Mouse (Mus musculus) fibroblast of lung, adult 2 months (primary cell): Measurements from ENCODE around the gene Slc4a2.
"Not testable (repeated sequence)": the region's sequence is repeated elsewhere in the genome, so short reads cannot be mapped to it uniquely, and the experiment has no call there.

Experiments used
- DNase-seq: peaks from one replicate; pipeline ENCODE4 v3.0.0-alpha.2; 2011; ENCODE audit warnings: low read depth

Slc4a2 gene

GRCm38 (mm10) chr5:24394165-24394894 is 29.3 kb upstream of the Slc4a2 start:
- DNase-seq: peak; percentile 98

GRCm38 (mm10) chr5:24396254-24396653 is 27.4 kb upstream of the Slc4a2 start:
- DNase-seq: not testable (repeated sequence)

- DNase-seq: no peak
Measured at GRCm38 (mm10) chr5:24399686-24400085, 24.0 kb upstream of the Slc4a2 start.

GRCm38 (mm10) chr5:24400362-24400761 is 23.3 kb upstream of the Slc4a2 start:
- DNase-seq: no peak

- DNase-seq: no peak
Measured at GRCm38 (mm10) chr5:24400911-24401605, 22.6 kb upstream of the Slc4a2 start.

GRCm38 (mm10) chr5:24401969-24402368 is 21.7 kb upstream of the Slc4a2 start:
- DNase-seq: no peak

GRCm38 (mm10) chr5:24404594-24405360 is 18.9 kb upstream of the Slc4a2 start:
- no peak for DNase-seq

GRCm38 (mm10) chr5:24405389-24405876 is 18.2 kb upstream of the Slc4a2 start:
- no peak for DNase-seq

GRCm38 (mm10) chr5:24408651-24409050 is 15.0 kb upstream of the Slc4a2 start:
- DNase-seq: no peak

- no peak for DNase-seq
Measured at GRCm38 (mm10) chr5:24409466-24409865, 14.2 kb upstream of the Slc4a2 start.

GRCm38 (mm10) chr5:24412063-24412462 is 11.6 kb upstream of the Slc4a2 start:
- DNase-seq: no peak

- DNase-seq: no peak
Measured at GRCm38 (mm10) chr5:24413042-24413693, 10.5 kb upstream of the Slc4a2 start, which contains the start of gene Asic3. Asic3 (plus strand) TSS chr5:24413392.

- DNase-seq: no peak
Measured at GRCm38 (mm10) chr5:24413938-24414337, 9.7 kb upstream of the Slc4a2 start.

GRCm38 (mm10) chr5:24416222-24416736 is 7.4 kb upstream of the Slc4a2 start:
- no peak for DNase-seq

GRCm38 (mm10) chr5:24417587-24417986 is 6.0 kb upstream of the Slc4a2 start:
- DNase-seq: no peak

- no peak for DNase-seq
Measured at GRCm38 (mm10) chr5:24420381-24420780, 3.3 kb upstream of the Slc4a2 start.

GRCm38 (mm10) chr5:24424004-24424781 is 556 bp downstream of the Slc4a2 start:
- DNase-seq: no peak

- no peak for DNase-seq
Measured at GRCm38 (mm10) chr5:24424861-24425411, 1.3 kb downstream of the Slc4a2 start.

GRCm38 (mm10) chr5:24425421-24426036 is 1.9 kb downstream of the Slc4a2 start:
- no peak for DNase-seq

- no peak for DNase-seq
Measured at GRCm38 (mm10) chr5:24426037-24426432, 2.4 kb downstream of the Slc4a2 start.
